Mouse (Mus musculus) brain, embryonic 18.5 days (tissue): ENCODE measurements around the gene Bbs9.

Source experiments
- DNase-seq: peaks from one replicate; pipeline ENCODE4 v3.0.0-alpha.2; 2012; ENCODE audit warnings: low read depth, low spot score

The Bbs9 gene

DNA sequence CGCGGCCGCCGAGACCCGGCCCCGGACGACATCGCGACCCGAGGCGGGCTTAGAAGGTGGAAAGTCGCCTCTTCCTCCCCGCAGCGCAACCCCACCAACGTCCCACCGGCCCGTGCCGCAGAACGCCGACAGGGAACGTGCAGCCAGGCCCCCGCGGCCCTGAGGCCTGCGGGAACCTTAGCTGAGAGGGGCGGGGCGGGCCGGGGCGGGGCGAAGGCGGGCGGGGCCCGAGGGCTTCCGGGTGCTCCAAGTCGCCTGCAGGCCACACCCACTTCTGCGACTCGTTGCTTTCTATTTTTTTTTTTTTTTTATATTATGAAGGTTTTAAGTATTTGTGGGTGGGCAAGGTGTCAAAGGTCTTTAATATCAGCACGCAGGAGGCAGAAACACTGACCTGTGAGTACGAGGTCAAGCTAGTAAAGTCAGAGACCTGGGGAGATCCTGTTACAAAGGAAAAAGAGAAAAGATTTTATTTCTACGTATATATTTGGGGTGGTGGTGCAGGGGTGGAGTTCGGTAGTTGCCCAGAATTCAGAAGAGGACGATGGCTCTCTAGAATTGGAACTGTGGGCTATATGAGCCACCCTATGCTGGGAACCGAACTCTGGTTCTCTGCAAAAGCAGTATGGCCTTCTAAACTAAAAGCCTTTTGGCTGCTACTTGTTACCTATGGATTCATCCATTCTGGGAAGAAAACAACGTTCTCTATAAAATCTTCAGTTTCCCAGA lies 7.2 kb upstream of the Bbs9 start:
- no peak for DNase-seq

DNA sequence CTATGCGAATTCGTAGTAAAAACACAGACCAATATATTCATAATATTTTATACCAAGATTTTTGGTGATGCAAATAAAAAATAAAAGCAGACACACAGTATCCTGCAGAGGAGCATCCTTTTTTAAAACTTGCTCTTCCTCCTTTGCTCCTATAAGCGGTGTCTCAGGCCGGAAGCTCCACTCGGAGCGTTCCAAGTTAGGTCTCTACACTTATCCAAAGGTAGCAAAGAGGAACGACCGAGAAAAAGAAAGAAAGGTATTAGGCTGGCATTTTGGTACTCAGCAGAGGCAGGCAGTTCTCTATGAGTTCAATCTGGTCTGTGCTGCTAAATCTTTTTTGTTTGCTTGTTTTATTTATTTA lies 6.6 kb upstream of the Bbs9 start:
- DNase-seq: no peak

DNA sequence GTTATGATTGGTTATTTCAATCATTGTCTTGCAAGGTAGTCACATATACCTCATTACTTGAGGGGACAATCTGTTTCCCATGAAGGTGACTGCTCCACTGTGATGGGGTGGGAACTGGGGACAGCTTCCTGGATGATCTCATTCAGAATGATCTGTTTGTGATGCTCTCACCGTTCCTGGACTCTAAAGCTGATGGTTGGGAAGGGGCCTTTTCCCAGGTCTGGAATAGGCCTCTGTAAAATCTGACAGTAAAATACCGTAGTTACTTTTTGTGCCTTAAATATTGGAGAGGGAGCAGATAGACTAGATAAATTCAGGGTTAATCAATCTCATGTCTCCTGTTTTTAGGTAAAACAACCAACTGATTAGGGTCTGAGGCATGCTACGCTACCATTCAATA lies 5.9 kb upstream of the Bbs9 start, which contains the start of gene Rp9:
TSS of gene Rp9 (minus strand) at position 101 of the 400 bp plus-strand sequence.
- no peak for DNase-seq

DNA sequence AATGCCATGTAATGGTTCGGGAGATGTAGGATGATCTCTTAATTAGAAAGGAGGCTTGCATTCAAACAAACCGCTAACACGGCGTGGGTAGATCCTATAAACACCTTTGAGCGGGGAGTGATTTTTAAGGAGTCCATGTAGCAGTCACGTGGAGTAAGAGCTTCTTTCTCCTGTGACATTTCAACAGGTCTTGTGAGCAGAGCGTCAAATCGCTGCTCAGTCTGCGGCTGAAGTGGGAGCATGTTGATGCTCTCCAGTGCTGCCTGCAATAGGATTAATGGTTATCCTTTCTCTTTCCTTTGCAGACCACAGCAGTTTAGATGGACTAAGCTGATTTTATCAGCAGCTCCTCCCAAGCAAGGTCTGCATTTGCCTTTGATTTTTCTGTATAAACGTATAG lies 750 bp downstream of the Bbs9 start:
- DNase-seq: no peak

DNA sequence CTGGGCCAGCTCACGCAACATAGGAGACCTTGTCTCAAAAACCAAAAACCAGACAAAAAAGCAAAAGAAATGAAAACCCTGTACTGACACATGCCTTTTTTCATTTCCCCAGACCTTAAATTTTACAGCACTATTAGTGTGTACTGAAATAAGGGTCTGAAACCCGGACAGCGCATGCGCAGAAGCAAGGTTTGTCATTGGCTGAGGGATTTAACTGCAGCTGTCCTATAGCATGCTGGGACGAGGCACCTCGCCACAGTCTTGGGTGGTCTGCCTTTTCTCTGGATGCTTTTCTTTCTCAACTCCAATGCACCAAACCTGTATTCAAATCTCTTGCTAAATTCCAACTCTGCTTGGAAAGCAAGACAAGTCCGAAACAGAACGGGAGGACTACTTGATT lies 3.4 kb downstream of the Bbs9 start:
- DNase-seq: no peak

DNA sequence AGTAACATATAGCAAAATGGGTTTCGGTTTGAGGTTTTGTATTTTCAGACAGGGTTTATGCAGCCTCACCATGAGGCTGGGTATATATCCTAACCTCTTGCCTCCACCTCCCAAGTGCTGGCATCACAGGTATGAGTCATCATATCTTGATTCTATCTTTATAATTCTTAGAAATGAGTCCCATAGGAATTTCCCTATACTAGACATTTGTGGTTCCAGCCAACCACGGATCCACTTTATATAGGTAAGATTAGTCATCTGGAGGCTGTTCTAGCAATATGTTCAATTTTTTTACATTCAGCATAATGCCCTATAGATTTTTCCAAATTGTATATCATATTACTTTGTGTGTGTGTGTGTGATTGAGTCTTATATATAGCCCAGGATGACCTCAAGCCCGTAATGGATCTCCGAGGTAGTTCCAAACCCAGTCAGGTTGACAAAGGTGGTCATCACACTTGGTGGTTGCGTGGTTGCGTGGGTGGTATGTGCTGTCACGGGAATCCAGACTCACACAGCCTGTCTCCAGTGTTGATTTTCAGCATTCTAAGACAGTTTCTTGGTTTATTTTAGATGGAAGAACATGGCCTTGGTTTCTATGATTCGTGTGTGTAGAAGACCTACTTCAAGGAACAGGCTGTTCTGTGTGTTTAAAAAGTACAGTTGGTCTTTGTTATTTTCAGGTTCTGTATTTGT lies 8.5 kb downstream of the Bbs9 start:
- no peak for DNase-seq

DNA sequence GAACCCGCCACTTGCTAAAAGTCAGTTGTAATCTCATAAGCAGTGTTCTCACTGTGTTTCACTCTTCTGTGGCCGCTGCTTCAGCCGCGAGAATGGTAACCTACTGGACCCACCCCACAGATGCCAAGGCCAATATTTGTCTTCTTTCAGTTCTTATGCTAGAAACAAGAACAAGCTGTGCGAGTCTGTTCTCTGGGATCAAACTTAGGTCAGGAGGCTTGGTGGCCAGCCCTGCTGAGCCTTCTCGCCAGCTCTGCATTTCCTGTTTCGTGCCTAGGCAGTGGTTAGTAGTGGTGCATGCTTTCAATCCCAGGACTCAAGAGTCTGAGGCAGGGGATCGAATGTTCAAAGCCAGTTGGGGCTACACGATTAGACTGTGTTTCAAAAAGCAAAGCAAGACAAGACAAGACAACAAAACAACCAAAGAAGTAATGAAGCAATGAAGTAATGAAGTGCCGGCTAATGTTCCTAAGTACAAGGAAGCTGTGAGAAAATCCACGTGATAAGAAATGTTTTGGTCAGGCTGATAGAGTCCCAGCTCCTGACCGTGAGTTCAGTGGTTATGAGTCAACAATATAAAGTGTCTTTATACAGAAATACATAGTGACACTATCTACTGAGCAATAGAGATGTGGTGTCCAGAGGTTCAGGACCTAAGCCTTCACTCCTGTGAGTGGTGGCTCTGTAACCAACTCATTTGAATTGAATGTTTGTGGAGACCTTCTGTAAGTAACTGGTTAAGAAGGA lies 9.2 kb downstream of the Bbs9 start:
- no peak for DNase-seq

DNA sequence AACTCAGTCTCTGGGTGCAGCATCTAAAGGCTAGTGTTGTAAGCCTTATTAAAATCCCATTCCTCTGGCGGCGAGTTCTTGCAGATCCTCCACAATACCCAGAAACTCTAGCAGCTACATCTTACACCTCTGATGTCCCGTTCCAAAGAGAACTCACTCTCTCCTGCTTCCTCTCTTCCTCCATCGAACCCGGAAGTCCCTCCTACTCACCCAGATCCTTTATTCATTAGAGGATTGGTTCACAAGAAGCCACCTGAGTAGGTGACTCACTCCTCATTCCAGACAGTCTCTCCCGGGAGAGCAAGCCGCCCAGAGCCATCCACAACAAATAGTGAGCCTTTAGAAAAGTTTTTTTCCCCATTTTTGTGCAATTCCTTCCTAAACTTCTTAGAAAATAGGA lies 10.7 kb downstream of the Bbs9 start:
- DNase-seq: no peak

DNA sequence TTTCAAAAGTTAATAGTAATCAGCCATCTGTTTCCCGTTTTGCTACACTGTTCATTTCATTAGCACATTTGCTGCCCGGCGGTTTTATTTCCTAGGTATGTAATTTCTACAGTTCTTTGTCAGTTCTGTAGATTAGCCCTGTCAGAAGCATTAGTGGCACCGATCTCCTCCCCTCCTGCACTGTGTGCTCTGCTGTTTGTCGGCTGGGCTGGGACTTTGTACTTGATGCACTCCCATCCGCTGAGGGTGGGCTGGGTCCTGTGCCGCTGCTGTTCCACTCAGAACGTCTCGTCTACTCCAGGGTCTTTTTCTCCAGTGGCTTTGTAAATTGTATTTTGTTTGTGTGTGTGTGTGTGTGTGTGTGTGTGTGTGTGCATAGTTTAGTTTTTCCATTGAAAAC lies 13.4 kb downstream of the Bbs9 start:
- DNase-seq: no peak

DNA sequence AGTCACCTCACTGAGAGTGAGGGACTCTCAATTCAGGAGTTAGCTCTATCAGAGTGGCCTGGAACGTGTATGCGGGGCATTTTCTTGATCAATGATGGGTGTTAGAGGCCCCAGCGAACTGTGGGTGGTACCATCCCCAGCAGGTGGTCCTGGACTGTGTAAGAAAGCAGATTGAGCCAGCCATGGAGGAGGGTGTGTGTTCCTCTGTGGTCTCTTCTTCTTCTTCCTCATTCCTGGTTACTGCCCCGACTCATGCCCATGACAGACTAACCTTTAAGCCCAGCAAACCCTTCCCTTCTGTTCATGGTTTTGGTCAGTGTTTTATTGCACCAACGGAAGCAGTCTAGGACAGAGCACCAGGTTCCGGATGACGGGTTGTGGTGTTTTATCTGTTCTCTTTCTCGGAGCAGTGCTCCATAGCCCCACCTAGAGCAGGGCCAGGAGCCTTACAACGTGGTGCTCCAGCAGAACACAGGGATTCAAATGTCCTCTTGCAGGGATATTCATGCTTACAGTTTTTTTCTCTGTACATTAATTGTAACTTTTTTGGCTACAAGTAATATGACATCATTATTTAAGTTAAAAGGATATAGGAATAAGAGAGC lies 18.8 kb downstream of the Bbs9 start:
- DNase-seq: no peak

DNA sequence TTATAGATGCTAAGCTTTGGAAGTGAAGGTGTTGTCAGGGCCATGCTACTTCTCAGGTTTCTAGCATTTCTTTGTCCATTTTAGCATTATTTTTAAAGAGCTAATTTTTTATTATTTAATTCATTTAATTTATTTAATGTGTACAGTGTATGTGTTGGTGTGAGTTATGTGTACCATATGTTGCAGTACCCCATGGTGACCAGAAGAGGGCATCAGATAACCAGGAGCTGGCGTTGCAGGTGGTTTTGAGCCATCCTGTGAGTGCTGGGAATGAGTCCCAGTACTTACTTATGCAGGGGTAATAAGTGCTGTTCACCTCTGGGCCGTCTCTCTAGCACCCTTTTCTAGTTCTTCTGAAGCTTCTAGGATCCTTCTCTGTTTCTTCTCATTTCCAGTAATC lies 19.6 kb downstream of the Bbs9 start:
- no peak for DNase-seq

DNA sequence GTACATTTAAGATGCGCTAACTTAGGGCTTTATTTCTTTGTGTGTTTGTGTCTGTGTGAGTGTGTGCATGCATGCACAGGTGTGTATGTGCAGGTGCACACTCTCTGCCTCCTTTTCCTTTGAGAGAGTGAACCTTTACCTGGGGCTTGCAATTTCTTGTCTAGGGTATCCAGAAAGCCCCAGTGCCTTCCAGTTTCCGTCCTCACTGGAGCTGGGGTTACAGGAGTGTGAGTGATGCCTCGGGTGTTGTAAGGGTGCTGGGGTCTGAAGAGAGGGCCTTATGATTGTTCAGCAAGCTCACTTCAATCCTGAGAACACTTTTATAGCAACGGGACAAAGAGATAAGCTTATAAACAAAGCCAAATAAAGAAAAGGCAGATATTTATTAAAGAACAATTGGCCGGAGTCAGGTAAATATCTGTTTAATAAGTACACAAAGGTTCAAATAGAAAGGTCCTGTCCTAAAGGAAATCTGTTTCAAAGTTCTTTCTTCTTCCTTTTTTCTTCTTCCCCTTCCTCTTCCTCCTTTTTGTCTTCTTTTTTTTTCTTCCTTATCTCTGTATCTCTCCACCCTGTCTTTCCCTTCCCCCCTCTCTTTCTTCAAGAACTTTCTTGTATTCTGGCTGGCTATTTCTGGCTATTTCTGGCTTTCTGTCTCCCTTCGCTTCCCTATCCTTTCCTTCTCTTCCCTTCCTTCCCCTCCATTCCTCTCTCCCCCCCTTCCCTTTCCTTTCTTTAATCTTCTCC lies 21.7 kb downstream of the Bbs9 start:
- DNase-seq: no peak

DNA sequence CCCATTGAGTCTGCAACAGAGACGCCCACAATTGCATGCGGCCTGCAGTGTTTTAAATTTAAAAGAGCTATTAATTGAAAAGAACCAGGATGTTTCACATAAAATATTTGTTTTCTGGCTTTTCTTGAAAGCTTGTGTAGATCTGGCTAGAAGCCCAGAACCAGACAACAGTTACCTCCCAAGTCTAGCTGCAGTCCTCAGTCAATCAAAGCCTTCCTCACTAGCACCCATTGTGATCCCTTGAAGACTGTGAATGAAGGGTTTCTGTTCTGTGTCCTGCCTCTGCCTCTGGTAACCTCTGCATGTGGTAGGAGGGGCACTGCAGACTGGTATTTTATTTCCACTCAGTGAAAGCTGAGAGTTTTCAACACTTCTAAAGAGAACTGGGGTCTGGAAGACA lies 27.5 kb downstream of the Bbs9 start:
- no peak for DNase-seq

DNA sequence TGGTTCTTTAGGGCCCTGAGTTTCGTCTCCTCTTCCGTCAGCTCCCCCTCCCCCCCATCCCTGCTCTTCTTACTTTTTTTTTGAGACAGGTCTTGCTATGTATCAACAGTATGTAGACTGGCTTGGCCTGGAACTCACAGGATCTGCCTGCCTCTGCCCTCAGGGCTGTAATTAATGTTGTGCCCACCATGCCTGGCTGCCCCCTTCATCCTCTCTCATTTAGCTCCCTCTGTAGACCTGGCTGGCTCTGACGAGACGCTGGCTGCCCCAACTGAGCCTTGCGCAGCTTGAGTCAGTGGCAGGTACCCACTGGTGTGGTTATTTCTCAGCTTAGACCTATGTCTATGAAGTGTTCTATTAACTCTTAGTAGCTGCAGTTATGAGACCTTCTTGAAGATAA lies 28.1 kb downstream of the Bbs9 start:
- no peak for DNase-seq

DNA sequence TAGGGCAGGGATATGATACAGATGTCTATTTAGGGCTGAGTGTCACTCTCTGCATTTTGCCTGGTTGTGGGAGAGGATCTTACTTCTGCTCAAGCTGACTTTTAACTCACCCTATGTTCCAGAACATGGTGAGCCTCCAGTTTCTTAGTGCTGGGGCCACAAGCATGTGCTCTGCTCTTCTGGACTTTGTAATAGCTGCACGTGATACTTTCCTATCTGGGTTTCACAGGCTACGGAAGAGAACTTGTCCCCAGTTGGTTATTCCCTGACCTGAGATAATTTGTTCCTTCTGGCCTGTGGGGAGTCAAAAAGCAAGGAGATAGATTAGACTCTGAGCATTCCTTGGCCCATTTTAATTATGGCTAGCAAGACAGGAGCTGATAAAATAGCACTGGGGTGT lies 30.1 kb downstream of the Bbs9 start:
- no peak for DNase-seq

DNA sequence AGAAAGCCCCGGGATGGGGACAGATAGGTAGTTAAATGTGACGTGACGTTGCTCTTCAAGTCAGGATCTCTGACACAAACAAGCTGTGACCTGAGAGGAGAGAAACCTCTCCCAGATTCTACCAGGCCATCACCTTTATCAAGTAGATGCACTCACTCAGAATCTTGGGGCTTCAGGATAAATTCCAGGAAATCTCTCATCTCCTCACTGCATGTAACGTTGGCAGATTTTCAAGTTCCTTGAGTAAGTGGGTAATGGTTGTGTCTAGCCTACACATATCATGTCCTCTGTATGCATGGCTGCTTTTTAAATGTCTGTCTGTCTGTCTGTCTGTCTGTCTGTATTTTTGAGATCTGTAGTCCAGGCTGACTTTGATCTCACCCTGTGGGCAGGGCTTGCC lies 39.6 kb downstream of the Bbs9 start:
- no peak for DNase-seq

DNA sequence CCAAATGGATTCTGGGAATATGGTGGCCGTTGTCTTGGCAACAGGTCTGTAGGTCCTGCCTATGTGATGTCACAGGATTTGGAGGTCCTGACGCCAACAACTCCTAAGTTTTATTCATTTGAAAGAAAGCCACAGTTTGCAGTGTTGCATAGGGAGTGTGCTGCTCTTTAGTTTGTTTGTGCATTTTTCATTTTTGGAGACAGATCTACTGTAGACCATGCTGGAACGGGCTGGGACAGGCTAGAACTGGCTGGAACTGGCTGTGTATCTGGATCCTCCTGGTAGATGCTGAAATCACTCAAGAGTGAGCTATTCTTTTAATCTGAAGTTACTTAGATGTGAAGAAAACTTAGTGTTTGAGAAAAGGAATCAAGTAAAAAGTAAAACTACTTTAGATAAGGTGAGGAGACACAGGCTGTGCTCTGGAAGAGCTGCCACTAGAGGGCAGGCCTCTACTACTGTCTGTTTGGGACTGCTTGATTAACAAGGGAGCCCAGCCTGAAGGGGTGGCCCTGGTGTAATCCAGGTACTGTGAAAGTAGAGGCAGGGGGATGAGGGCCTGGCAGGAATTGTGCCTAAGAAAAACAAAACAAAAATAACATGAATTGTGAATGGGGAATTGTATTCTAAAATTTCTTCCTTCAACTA lies 43.0 kb downstream of the Bbs9 start:
- peak; percentile 10 for DNase-seq

DNA sequence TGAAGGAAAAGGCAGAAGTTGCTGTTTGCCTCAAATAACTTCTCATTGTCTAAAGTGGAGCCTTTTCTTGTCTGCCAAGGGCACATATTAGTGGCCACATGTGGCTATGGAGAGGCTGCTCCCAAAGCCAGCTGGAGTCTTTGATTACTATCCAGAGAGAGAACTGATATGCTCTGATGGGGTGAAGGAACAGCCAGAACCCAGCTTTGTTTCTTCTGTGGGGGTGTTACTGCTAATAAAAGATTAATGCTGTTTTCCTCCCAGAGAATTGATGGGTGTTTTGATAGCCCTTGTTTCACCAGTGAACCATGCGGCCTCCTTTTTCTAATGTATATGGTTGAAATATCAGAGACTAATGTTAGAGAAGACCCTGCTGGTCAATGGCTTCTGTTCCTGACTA lies 47.9 kb downstream of the Bbs9 start:
- no peak for DNase-seq

DNA sequence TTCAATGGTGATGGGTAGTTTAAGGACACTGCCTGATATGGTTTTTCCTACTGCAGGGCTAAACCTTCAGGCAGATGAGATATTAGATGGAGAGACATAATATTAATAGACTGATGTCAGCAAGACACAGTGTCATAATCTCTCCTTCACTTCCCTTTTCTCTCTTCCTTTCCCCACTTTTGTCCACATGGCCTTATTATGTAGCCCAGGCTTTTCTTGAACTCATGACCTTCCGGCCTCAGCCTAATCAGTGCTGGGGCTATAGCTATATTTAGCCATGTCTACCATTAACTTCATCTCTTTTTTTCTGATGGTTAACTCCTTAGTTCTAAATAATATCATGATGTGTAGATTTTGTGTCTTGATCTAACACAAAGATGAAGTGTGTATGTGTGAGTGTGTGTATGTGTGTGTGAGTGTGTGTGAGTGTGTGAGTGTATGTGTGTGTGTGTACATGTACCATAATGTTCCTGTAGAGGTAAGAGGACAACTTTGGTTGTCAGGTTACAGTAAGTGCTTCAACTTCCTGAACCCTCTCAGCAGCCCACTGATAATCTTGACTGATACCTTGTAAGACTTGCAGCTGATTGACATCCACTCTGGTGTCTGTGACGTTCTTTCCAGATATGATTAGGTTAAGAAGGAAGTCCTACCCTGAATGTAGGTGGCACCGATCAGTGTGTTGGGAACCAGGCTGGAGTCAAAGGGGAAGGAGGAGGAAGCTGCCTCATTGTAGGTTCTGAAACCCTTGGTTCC lies 55.4 kb downstream of the Bbs9 start:
- no peak for DNase-seq

DNA sequence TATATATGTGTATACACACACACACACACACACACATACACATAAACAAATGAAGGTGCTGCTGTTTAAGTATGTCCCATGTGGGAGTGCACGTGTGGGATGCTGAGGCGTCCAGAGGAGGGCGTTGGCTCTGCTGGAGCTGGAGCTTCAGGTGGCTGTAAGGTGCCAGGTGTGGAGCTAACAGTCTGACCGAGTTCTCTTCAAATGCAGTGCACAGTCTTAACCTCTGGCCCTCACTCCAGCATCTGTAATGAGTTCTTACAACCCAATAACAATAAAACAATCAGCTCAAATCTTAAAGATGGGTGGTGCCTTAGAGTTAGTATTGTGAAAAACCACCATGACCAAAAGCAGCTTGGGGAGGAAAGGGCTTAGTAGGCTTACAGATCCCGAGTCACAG lies 56.6 kb downstream of the Bbs9 start:
- DNase-seq: no peak
